Mouse (Mus musculus) left cerebral cortex, adult 18-20 months (tissue): Measurements from ENCODE around the gene Vmn1r50. TPM values are rescaled to one million over a fixed set of nuclear protein-coding genes. Genes with fewer than 3 reads are reported as not detected.
"Not testable (repeated sequence)": the region's sequence is repeated elsewhere in the genome, so short reads cannot be mapped to it uniquely, and the experiment has no call there.

Source experiments
- DNase-seq, 2 experiments: peaks; one replicate each; pipeline ENCODE4 v3.0.0; 2021 to 2022; ENCODE audit warnings: low spot score in 2 of 2, mixed read lengths in 1 of 2
- long read RNA-seq, 2 experiments: library from polyadenylated mRNA; stranded (forward); transcript quantifications; one replicate each; pipeline ENCODE4 v2.0.0; 2021
- total RNA-seq, 2 experiments: library from RNA; stranded (reverse); gene quantifications; 2 replicates each; pipeline ENCODE4 v1.2.3; 2021

The Vmn1r50 gene
- not detected for total RNA-seq
- long read RNA-seq, experiment 1: 0 reads
- long read RNA-seq, experiment 2: 0 reads

- DNase-seq: no peak
Observed at GRCm38 (mm10) chr6:90101130-90101529, at the start of gene Vmn1r50. Vmn1r50 (plus strand) TSS chr6:90101430.

GRCm38 (mm10) chr6:90078406-90078805, 22.8 kb upstream of the Vmn1r50 start, which contains the start of gene Vmn1r49:
Vmn1r49 (minus strand) TSS chr6:90078506.
- no peak for DNase-seq

- no peak for DNase-seq
Observed at GRCm38 (mm10) chr6:90100566-90100965, 664 bp upstream of the Vmn1r50 start.

- DNase-seq: not testable (repeated sequence)
Observed at GRCm38 (mm10) chr6:90122296-90122695, 21.1 kb downstream of the Vmn1r50 start, which contains the start of gene Vmn1r51. Vmn1r51 (plus strand) TSS chr6:90122596.

Other genes with a start within 250 kb of the Vmn1r50 start
- gene Vmn1r42, start 225.0 kb upstream of the Vmn1r50 start, total RNA-seq: not detected
- gene Vmn1r43, start 225.0 kb upstream of the Vmn1r50 start, total RNA-seq: not detected
- not detected for gene Vmn1r44, start 217.8 kb upstream of the Vmn1r50 start, total RNA-seq
- gene Vmn1r45, start 160.8 kb upstream of the Vmn1r50 start, total RNA-seq: not detected
- not detected for gene Vmn1r46, start 132.1 kb upstream of the Vmn1r50 start, total RNA-seq
- not detected for gene Vmn1r47, start 85.3 kb upstream of the Vmn1r50 start, total RNA-seq
- not detected for gene Vmn1r48, start 64.6 kb upstream of the Vmn1r50 start, total RNA-seq
- gene Vmn1r49, start 22.9 kb upstream of the Vmn1r50 start, total RNA-seq: not detected
- gene Vmn1r51, start 21.2 kb downstream of the Vmn1r50 start, total RNA-seq: not detected
- not detected for gene Vmn1r52, start 73.4 kb downstream of the Vmn1r50 start, total RNA-seq
- not detected for gene V1ra8, start 101.4 kb downstream of the Vmn1r50 start, total RNA-seq
- not detected for gene Vmn1r53, start 123.0 kb downstream of the Vmn1r50 start, total RNA-seq
- gene Vmn1r54, start 144.9 kb downstream of the Vmn1r50 start, total RNA-seq: not detected
- not detected for gene BC048671, start 199.8 kb downstream of the Vmn1r50 start, total RNA-seq
- not detected for gene Chst13, start 223.8 kb downstream of the Vmn1r50 start, total RNA-seq
- gene Uroc1, start 231.9 kb downstream of the Vmn1r50 start, total RNA-seq: not detected